Mouse (Mus musculus) stomach, postnatal 0 days (tissue): ENCODE results near the gene Zfp62.

Source experiments
- CTCF ChIP-seq: IDR thresholded peaks from 2 replicates; pipeline ENCODE4 v1.5.1; 2016; ENCODE audit warnings: antibody characterized with exemption, low read depth, mild to moderate bottlenecking, moderate library complexity
- EP300 ChIP-seq: optimal IDR thresholded peaks from 2 replicates; pipeline ENCODE3; 2016; ENCODE audit warnings: antibody characterized with exemption

- no peak for TF ChIP-seq CTCF
- TF ChIP-seq EP300, result no peak
Observed at GRCm38 (mm10) chr11:49246523-49246922, 43.4 kb downstream of the Zfp62 start.
